Mouse (Mus musculus) lung, embryonic 15.5 days (tissue): ENCODE data around the gene Tgfb1. TPM values are rescaled to one million over a fixed set of nuclear protein-coding genes. Genes with fewer than 3 reads are reported as not detected.

Experiments
- ATAC-seq: fragments of 200-750 bp; cut with Nextera tagmentation; 2 replicates; pipeline ENCODE4 v1.8.0; 2017; ENCODE audit warnings: moderate number of reproducible peaks, borderline replicate concordance; ENCODE audit not compliant: low FRiP score, low TSS enrichment; ENCODE audit errors: extremely low read depth
- H3K27ac ChIP-seq: fragments of 300-500 bp; sonication (generic); 2 replicates; pipeline ENCODE4 v1.5.1; 2015; ENCODE audit warnings: moderate library complexity, mild to moderate bottlenecking, inconsistent platforms
- H3K27me3 ChIP-seq: fragments of 300-500 bp; sonication (generic); 2 replicates; pipeline ENCODE4 v1.6.1; 2015; ENCODE audit warnings: inconsistent platforms
- H3K36me3 ChIP-seq: fragments of 300-500 bp; sonication (generic); 2 replicates; pipeline ENCODE4 v1.6.1; 2015; ENCODE audit warnings: inconsistent platforms
- H3K4me1 ChIP-seq: fragments of 300-500 bp; sonication (generic); 2 replicates; pipeline ENCODE4 v1.6.1; 2015; ENCODE audit warnings: inconsistent platforms
- H3K4me2 ChIP-seq: fragments of 300-500 bp; sonication (generic); 2 replicates; pipeline ENCODE4 v1.6.1; 2015; ENCODE audit warnings: inconsistent platforms, mild to moderate bottlenecking, moderate library complexity
- H3K4me3 ChIP-seq: fragments of 300-500 bp; sonication (generic); 2 replicates; pipeline ENCODE4 v1.5.1; 2015; ENCODE audit warnings: mild to moderate bottlenecking, inconsistent platforms
- H3K9ac ChIP-seq: fragments of 300-500 bp; sonication (generic); 2 replicates; pipeline ENCODE4 v1.6.1; 2015; ENCODE audit warnings: inconsistent platforms
- H3K9me3 ChIP-seq: fragments of 300-500 bp; sonication (generic); 2 replicates; pipeline ENCODE4 v1.6.1; 2016; ENCODE audit warnings: inconsistent platforms
- WGBS: fragments of 180-500 bp; shearing (Covaris S2); methylation state at CpG from one replicate; pipeline ENCODE4 v1.1.7; 2015; 5-methylcytosine and 5-hydroxymethylcytosine counted together
- polyA plus RNA-seq: library from polyadenylated mRNA; unstranded; fragments of >200 nt; fragmentation: Nextera tagmentation; extraction: Ambion mirVana; gene quantifications from 2 replicates; pipeline ENCODE4 v1.2.1, GENCODE M21; 2015

Gene Tgfb1
- polyA plus RNA-seq, 1 experiment from 2014 or later, result 3.5 TPM

DNA sequence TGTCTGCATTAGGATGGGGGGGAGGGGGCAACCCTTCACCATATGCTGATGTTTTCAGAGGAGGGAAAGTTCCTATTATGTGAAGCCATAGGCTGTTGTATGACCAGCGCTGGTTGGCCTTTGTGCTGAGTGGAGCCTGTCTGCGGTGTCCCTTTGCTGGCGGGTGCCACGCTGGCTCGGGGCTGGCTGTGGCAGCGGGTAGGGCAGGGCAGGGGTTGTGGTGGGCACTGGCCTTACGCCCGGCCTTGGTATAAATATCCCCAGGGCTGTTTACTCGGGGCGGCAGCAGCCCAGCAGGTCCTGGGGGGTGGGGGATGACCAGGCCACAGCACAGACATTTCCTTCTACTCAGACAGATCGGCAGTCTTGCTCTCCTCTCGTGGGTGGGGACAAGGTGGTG, 23.2 kb downstream of the Tgfb1 start:
- WGBS, result 6% methylated on average over 12 of the region's 12 CpGs
- Histone ChIP-seq H3K4me1 (peaks cover 49% of the 10 kb centered on the region), H3K27me3 (no peaks in the 10 kb centered on the region), H3K9me3 (no peaks in the 10 kb centered on the region), H3K36me3 (peaks cover 26% of the 10 kb centered on the region), H3K27ac (peak overlapping the region; percentile 22; the same call in 1 of the 2 replicates), H3K4me2 (peak overlapping the region; percentile 15; the same call in 1 of the 2 replicates), H3K9ac (no peak overlapping the region), H3K4me3 (no peak overlapping the region)
- no peak for ATAC-seq

DNA sequence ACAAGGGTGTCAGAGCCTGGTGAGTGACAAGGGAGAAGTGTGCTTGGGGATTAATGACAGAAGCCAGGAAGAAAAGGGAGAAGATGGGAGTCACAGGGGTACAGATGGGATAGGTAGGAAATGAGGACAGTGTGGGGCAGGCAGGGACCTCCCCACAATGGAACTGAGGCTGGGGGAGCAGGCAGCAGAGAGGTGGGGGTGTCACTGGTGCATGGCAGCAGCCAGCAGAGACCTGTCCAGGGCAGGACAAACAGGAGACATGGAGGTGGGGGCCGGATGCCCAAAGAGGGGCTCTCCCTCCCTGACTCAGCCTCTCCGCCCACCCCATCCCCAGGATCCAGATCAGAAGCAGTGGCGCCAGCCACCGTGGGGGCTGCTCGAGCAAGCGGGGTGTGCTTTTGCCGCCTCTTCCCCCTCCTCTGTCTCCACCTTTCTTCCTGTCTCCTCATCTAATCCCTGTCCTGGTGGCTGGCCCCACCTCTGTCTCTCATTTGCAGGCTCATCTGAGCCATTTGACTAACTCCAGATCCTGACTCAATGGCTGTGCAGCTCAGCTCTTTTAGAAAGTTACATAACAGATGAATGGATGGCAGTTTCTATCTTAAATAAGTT, 23.8 kb downstream of the Tgfb1 start:
- Histone ChIP-seq H3K9me3 (no peaks in the 10 kb centered on the region), H3K4me2 (no peak overlapping the region; the same call in 1 of the 2 replicates), H3K4me1 (peaks cover 42% of the 10 kb centered on the region), H3K4me3 (no peak overlapping the region), H3K27ac (peak overlapping the region; percentile 22; the same call in 1 of the 2 replicates), H3K9ac (no peak overlapping the region), H3K27me3 (no peaks in the 10 kb centered on the region), H3K36me3 (peaks cover 33% of the 10 kb centered on the region)
- ATAC-seq, result no peak
- WGBS, result 14% methylated on average over 7 of the region's 7 CpGs

DNA sequence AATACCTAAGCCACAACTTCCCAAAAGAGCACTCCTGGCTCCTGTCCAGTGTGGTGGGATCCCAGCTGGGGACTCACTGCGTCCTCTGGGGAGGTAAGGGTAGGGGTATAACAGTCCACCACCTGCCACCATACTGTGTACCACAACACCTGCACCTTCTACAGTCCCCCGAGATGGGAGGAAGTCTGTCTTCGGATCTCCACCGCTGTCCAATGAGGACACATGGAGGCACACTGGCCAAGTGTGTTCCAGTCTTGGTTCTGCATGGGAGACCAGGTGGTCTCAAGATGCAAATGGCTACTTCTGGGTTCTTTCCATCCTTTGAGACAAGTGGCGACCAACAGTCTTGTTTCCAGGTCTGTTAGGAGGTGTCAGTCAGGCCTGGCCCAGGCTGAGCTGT, 24.4 kb downstream of the Tgfb1 start:
- no peak for ATAC-seq
- H3K9ac ChIP-seq, result no peak overlapping the region
- no peak overlapping the region for H3K4me2 ChIP-seq

DNA sequence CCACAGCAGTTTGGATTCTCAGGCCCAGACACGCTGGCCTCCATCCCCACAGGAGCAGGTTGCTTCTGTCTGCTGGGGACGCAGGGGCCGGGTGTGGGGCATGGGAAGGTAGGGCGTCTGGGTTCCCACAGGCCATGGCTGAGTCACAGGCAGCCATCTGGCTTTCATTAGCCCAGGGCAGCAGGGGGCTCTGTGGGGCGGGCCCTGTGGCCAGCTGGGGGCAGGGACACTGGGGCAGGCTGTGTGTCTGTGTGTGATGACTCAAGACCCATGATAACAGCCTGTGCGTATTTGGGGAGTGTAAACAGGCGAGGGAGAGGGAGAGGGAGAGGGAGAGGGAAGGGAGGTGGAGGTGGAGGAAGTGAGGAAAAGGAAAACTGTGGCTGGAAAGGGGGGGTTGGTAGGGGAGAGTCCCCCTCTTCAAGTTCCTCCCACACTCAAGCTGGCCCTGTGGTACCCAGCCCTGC, 25.0 kb downstream of the Tgfb1 start:
- Histone ChIP-seq H3K4me3 (no peak overlapping the region), H3K4me1 (peaks cover 31% of the 10 kb centered on the region), H3K9me3 (no peaks in the 10 kb centered on the region), H3K27me3 (no peaks in the 10 kb centered on the region), H3K9ac (no peak overlapping the region), H3K36me3 (peaks cover 40% of the 10 kb centered on the region), H3K27ac (no peak overlapping the region), H3K4me2 (no peak overlapping the region)
- ATAC-seq, result no peak
- 26% methylated on average over 7 of the region's 7 CpGs for WGBS

More for the DNA sequence above, 24.4 kb downstream of the Tgfb1 start:
- Histone ChIP-seq H3K4me1 (peaks cover 37% of the 10 kb centered on the region), H3K27ac (no peak overlapping the region; the same call in 1 of the 2 replicates), H3K4me3 (no peak overlapping the region), H3K9me3 (no peaks in the 10 kb centered on the region), H3K36me3 (peaks cover 38% of the 10 kb centered on the region), H3K27me3 (no peaks in the 10 kb centered on the region)
- WGBS, result 63% methylated on average over 5 of the region's 5 CpGs

DNA sequence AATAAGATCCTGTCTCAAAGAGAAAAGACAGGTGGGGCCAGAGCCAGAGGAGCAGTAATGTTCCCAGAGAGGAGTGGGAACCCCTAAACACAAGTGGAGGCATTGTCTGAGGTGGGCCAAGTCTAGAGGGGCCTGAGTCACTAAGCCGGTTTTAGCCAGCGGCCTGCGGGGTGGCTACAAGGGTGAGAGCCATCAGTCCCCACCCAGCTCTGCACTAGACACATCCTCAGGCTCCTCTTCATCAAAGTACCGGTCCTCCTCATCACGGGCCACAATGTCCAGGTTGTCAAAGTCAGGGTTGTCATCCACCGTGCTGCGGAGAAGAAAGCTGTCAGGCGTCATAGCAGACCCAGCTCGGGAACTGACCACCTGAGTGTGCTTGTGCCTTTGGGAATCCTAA, 26.0 kb downstream of the Tgfb1 start:
- peaks cover 26% of the 10 kb centered on the region for H3K4me1 ChIP-seq
- H3K9ac ChIP-seq, result no peak overlapping the region
- WGBS, result 87% methylated on average over 9 of the region's 9 CpGs
- ATAC-seq, result no peak
- no peak overlapping the region for H3K4me2 ChIP-seq
- H3K9me3 ChIP-seq, result no peaks in the 10 kb centered on the region
- H3K4me3 ChIP-seq, result no peak overlapping the region
- H3K27me3 ChIP-seq, result no peaks in the 10 kb centered on the region
- peaks cover 40% of the 10 kb centered on the region for H3K36me3 ChIP-seq
- no peak overlapping the region for H3K27ac ChIP-seq

DNA sequence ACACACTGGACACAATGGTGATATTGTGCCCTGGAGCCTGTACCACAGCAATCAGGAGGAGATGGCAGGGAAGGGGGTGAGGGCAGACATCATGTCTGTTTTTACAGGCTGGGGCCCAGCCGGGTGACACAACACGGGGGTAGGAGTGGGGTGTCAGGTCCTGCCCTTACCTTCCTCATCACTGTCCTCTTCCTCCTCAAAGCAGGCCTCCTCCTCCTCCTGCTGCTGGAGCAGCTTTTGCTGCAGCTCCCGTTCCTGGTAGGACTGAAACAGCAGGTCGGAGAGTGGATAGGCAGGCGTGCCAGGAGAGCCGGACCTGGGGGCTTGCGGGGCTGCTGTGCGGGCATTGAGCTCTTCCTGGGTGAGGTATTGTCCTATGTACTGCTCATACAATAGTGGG, 27.8 kb downstream of the Tgfb1 start:
- peaks cover 32% of the 10 kb centered on the region for H3K4me1 ChIP-seq
- H3K27me3 ChIP-seq, result no peaks in the 10 kb centered on the region
- no peak overlapping the region for H3K27ac ChIP-seq
- no peak overlapping the region for H3K9ac ChIP-seq
- WGBS, result 95% methylated on average over 8 of the region's 8 CpGs
- ATAC-seq, result no peak
- H3K4me2 ChIP-seq, result no peak overlapping the region
- H3K4me3 ChIP-seq, result no peak overlapping the region
- no peaks in the 10 kb centered on the region for H3K9me3 ChIP-seq
- H3K36me3 ChIP-seq, result peaks cover 40% of the 10 kb centered on the region

DNA sequence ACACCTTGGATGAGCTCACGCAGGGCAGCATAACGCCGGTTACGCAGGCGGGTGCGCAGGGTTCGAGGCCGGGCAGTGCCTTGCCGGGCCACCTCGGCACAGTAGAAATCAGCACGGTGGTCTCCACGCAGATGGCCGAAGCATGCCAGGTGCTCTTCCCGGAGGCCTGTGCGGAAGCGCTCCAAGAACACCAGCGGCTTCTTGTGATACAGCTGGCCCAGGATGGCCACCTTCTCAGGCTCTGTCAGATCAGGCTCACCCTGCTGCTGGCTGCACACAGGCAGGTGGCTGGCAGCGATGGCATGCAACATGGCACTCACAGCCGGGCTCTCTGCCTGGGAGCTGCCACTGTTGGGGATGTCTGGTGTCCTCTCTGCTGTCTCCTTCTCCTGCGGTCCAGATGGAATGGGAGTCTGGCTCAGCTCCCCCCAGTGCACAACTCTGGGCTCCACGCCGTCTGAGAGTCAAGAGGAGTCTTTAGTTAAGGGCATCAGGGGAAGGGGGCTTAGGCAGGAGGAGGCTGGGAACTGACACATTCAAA, 29.0 kb downstream of the Tgfb1 start:
- Histone ChIP-seq H3K9ac (no peak overlapping the region), H3K27me3 (no peaks in the 10 kb centered on the region), H3K4me3 (no peak overlapping the region), H3K36me3 (peaks cover 46% of the 10 kb centered on the region), H3K9me3 (no peaks in the 10 kb centered on the region), H3K27ac (no peak overlapping the region), H3K4me2 (no peak overlapping the region), H3K4me1 (peaks cover 25% of the 10 kb centered on the region)
- ATAC-seq, result no peak
- WGBS, result 96% methylated on average over 22 of the region's 22 CpGs

DNA sequence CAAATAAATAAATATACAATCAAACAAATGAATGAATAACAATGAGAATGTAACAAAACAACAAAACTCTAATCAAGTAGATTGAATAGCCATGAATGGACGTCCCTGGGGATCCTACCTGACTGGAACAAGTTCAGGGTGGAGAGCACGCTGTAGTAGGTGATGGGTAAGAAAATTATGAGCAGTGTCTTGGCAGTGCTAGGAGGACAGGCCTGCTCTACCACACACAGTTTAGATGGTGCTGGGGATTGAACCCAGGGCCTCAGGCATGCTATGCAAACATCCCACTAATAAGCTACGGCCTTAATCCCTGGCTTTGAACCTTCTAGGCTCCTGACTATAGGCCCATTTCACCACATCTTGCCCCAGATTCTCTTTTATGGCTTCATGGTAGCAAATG, 30.7 kb downstream of the Tgfb1 start:
- H3K4me2 ChIP-seq, result peak overlapping the region; percentile 74
- peaks cover 58% of the 10 kb centered on the region for H3K36me3 ChIP-seq
- no peaks in the 10 kb centered on the region for H3K9me3 ChIP-seq
- H3K4me3 ChIP-seq, result peak overlapping the region; percentile 61; the same call in 1 of the 2 replicates
- no peak overlapping the region for H3K27ac ChIP-seq
- WGBS, result 88% methylated on average over 3 of the region's 3 CpGs
- H3K9ac ChIP-seq, result no peak overlapping the region
- no peak for ATAC-seq
- H3K4me1 ChIP-seq, result peaks cover 20% of the 10 kb centered on the region
- H3K27me3 ChIP-seq, result no peaks in the 10 kb centered on the region

DNA sequence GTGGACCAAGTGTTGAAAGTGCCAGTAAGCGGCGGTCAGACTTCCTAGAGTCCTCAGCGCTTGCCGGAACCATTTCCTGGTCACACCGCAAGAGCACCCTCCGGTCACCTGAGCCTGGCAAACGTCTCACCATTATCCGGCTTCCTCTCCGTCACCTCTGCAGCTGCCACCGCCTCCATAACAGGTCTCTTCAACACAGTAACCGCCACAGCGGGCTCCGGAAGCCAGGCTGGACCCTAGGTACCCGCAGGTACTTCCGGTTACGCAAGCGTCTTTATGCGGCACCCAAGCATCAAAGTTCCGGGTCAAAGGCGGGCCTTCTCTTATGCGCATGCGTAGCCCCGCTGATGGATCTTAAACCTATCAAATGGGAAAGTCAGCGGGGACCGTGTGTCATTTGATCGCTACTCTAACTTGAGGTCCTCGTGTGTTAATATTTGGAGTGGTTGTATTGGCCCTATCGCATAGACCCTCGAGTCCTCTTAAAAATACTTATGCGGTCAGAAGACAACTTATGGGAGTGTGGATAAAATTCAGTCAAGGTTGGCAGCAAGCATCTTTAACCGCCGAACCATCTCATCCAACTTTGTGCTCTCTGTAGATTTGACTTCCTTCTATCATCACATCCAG, 32.1 kb downstream of the Tgfb1 start, which contains the start of gene Ccdc97:
TSS of gene Ccdc97 (minus strand) at position 301 of the 630 bp plus-strand sequence.
- peak; percentile 82 for ATAC-seq
- Histone ChIP-seq H3K4me2 (peak within 1 kb of the TSS; percentile 74), H3K36me3 (peaks cover 59% of the 10 kb centered on the region), H3K4me1 (peaks cover 20% of the 10 kb centered on the region), H3K4me3 (peak within 1 kb of the TSS; percentile 61), H3K27ac (peak within 1 kb of the TSS; percentile 80), H3K27me3 (no peaks in the 10 kb centered on the region), H3K9ac (peak within 1 kb of the TSS; percentile 60), H3K9me3 (no peaks in the 10 kb centered on the region)
- WGBS, result 2% methylated on average over 32 of the region's 32 CpGs

DNA sequence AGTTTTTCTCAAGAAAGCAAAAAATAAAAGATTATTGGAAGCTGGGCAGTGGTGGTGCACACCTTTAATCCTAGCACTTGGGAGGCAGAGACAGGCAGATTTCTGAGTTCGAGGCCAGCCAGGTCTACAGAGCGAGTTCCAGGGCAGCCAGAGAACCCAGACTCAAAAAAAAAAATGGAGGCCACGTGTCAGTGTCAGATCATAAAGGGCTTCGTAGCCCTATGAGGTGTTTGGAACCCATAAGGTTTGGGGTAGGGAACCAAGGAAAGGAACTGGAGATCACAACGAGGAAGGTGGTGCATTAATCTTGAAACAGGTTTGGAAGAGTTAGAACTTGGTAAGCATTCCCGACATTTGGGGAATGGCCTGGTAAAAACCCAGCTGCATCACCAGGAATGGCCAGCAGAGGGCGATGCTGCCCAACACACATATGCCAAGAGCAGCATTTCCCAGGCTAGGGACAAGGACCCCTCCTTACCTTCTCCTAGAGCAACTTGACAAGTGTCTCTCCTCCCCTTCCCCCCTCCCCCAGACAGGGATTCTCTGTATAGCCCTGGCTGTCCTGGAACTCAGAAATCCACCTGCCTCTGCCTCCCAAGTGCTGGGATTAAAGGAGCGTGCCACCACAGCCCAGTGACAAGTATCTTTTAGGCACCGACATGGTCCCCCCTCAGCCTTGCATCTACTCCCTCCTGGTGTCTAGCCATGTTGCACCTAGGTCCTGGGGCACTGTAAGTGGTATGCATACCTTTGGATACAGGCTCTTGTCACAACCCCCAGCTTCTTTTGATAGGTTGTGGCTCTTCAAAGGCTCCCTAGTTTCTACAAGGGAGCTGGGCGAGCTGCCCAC, 33.2 kb downstream of the Tgfb1 start:
- 59% methylated on average over 10 of the region's 10 CpGs for WGBS
- H3K4me1 ChIP-seq, result peaks cover 20% of the 10 kb centered on the region
- peak overlapping the region; percentile 61 for H3K27ac ChIP-seq
- peak; percentile 50; the same call in 1 of the 2 replicates for ATAC-seq
- H3K9me3 ChIP-seq, result no peaks in the 10 kb centered on the region
- H3K4me2 ChIP-seq, result no peak overlapping the region; the same call in 1 of the 2 replicates
- no peaks in the 10 kb centered on the region for H3K27me3 ChIP-seq
- no peak overlapping the region for H3K9ac ChIP-seq
- peaks cover 59% of the 10 kb centered on the region for H3K36me3 ChIP-seq
- H3K4me3 ChIP-seq, result no peak overlapping the region

DNA sequence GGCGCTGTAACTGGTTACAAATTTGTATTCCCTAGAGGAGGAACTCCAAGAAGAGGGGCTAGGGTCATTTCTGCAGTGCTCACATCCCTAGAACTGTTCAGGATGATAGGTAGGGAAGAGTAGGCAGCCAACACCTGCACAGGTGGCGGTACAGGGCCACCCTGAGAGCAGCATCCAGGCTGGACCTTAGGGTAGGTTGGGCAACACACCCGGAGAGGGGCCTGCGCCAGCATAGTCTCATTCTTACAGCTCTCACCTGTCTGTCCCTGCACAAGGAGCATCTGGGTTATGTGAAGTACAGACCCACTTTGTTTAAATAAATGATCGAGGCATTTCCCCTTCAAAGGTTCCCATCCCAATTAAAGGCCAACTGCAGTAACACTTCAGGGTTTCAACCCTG, 34.0 kb downstream of the Tgfb1 start:
- H3K9ac ChIP-seq, result no peak overlapping the region
- peaks cover 20% of the 10 kb centered on the region for H3K4me1 ChIP-seq
- no peak overlapping the region for H3K4me3 ChIP-seq
- H3K27me3 ChIP-seq, result no peaks in the 10 kb centered on the region
- peaks cover 59% of the 10 kb centered on the region for H3K36me3 ChIP-seq
- WGBS, result 79% methylated on average over 5 of the region's 5 CpGs
- no peak overlapping the region for H3K4me2 ChIP-seq
- no peak overlapping the region for H3K27ac ChIP-seq
- no peak for ATAC-seq
- H3K9me3 ChIP-seq, result no peaks in the 10 kb centered on the region
